ENCODE assay signal across 8 mouse cellular contexts in genomic region chr11:70229260-70230010, GRCm38 (mm10). TPM values are rescaled to one million over a fixed set of nuclear protein-coding genes. Genes with fewer than 3 reads are reported as not detected.
DNase-seq lines count a peak whose midpoint lies in the region; ATAC-seq lines count a peak whose summit lies in the region.

Bcl6b (minus strand) TSS chr11:70229798.

- peak; percentile 12 for ATAC-seq in activated CD4-positive, CD25-positive, alpha-beta regulatory T cell, adult 4 months
- no peak for ATAC-seq in intestine, embryonic 16.5 days
- ATAC-seq in midbrain, embryonic 12.5 days (ENCODE audit: low FRiP score, low read depth) = no peak

- 2% methylated on average over 39 of the region's 39 CpGs for WGBS in intestine, embryonic 16.5 days
- 2% methylated on average over 39 of the region's 39 CpGs for WGBS in midbrain, embryonic 12.5 days

- H3K9me3 ChIP-seq in intestine, embryonic 16.5 days (ENCODE audit: control insufficient read depth, low read length) = no peaks in the 10 kb centered on the region
- H3K9me3 ChIP-seq in midbrain, embryonic 12.5 days = no peaks in the 10 kb centered on the region

- H3K9ac ChIP-seq in intestine, embryonic 16.5 days (ENCODE audit: low read depth, low read length) = peak within 1 kb of the TSS; percentile 60
- H3K9ac ChIP-seq in midbrain, embryonic 12.5 days (replicated peaks) = no peak within 1 kb of the TSS; the same call in 1 of the 2 replicates

- H3K27ac ChIP-seq in intestine, embryonic 16.5 days (ENCODE audit: low read length) = peak within 1 kb of the TSS; percentile 59
- 0 out of 2 replicates have a peak within 1 kb of the TSS, but pooled peaks have one; percentile 25 for H3K27ac ChIP-seq in midbrain, embryonic 12.5 days (replicated peaks)

- H3K4me2 ChIP-seq in intestine, embryonic 16.5 days (ENCODE audit: low read depth, low read length) = peak within 1 kb of the TSS; percentile 70
- H3K4me2 ChIP-seq in midbrain, embryonic 12.5 days (replicated peaks) = peak within 1 kb of the TSS; percentile 44

- peaks cover 35% of the 10 kb centered on the region for H3K4me1 ChIP-seq in intestine, embryonic 16.5 days (ENCODE audit: control insufficient read depth, insufficient read depth, low read length)
- H3K4me1 ChIP-seq in midbrain, embryonic 12.5 days = peaks cover 38% of the 10 kb centered on the region

- peaks cover 19% of the 10 kb centered on the region; the same call in 1 of the 2 replicates for H3K27me3 ChIP-seq in intestine, embryonic 16.5 days (replicated peaks; ENCODE audit: control insufficient read depth, insufficient read depth, low read length)
- H3K27me3 ChIP-seq in midbrain, embryonic 12.5 days = peaks cover 71% of the 10 kb centered on the region

- no peaks in the 10 kb centered on the region for H3K36me3 ChIP-seq in intestine, embryonic 16.5 days (ENCODE audit: control insufficient read depth, insufficient read depth, low read length)
- peaks cover 1% of the 10 kb centered on the region; the same call in 1 of the 2 replicates for H3K36me3 ChIP-seq in midbrain, embryonic 12.5 days

- DNase-seq in gastrocnemius, postnatal 14 days = no peak
- no peak for DNase-seq in gastrocnemius, postnatal 25 days
- peak; percentile 98 for DNase-seq in heart, adult 11 months
- no peak for DNase-seq in right cerebral cortex, postnatal 25 days
- DNase-seq in left cerebral cortex, postnatal 25 days (ENCODE audit: low spot score in 2 of 2) = no peak

- peak within 1 kb of the TSS; percentile 49 for H3K4me3 ChIP-seq in intestine, embryonic 16.5 days (ENCODE audit: low read length)
- peak within 1 kb of the TSS; percentile 25 for H3K4me3 ChIP-seq in midbrain, embryonic 12.5 days

- intact Hi-C loops in gastrocnemius, postnatal 14 days (cut with DNase I; ENCODE audit: low total_unique reads) = no loop called here
- intact Hi-C loops in left cerebral cortex, postnatal 25 days (cut with DNase I) = loop anchor here (1.0 to 10.0 kb wide), 2 partner anchors 105 to 415 kb away; partner anchors contain the start of genes Rnf167 and Slc25a11

RNA-seq across cellular contexts. Expression of gene Bcl6b, which starts in this region (rescaled TPM):
- 10 to 100 TPM; 12.4 to 13.7 TPM for total RNA-seq in gastrocnemius, postnatal 14 days (2021)
- total RNA-seq in gastrocnemius, postnatal 25 days (2021) = 1 to 10 TPM; 4.1 to 6.2 TPM
- under 1 TPM; 0.23 to 0.36 TPM for polyA plus RNA-seq in activated CD4-positive, CD25-positive, alpha-beta regulatory T cell, adult 4 months (2017; shearing (Covaris generic))
- 10.3 and 10.4 TPM in 2 replicates for polyA plus RNA-seq in intestine, embryonic 16.5 days (2015; fragmentation: Nextera tagmentation; extraction: Ambion mirVana)
- 5.2 and 5.4 TPM in 2 replicates for polyA plus RNA-seq in midbrain, embryonic 12.5 days (2016; fragmentation: Nextera tagmentation; extraction: Ambion mirVana)
- total RNA-seq in left cerebral cortex, postnatal 25 days (2021) = 1 to 10 TPM; 1.7 to 2.2 TPM

Comparison
In these comparisons a context has a peak if more than half of its experiments do, and no peak if none do; other contexts are left out.
1. Peak in ATAC-seq in activated CD4-positive, CD25-positive, alpha-beta regulatory T cell, adult 4 months; RNA of the gene not detected or under 1 TPM.